Mouse (Mus musculus): Measurements from ENCODE around the gene Cd207. TPM values are rescaled to one million over a fixed set of nuclear protein-coding genes. Genes with fewer than 3 reads are reported as not detected.
"Not testable (repeated sequence)": the region's sequence is repeated elsewhere in the genome, so short reads cannot be mapped to it uniquely, and the experiment has no call there.

Cd207 gene
- total RNA-seq, 2 experiments from 2014 or later, result not detected

- no peak for DNase-seq (ENCODE audit: low spot score in 2 of 2)
- intact Hi-C loops (cut with DNase I), result no loop called here
Observed at GRCm38 (mm10) chr6:83701001-83701400, 23.3 kb upstream of the Cd207 start.

GRCm38 (mm10) chr6:83699971-83700370 is 22.3 kb upstream of the Cd207 start:
- intact Hi-C loops (cut with DNase I), result no loop called here
- no peak for DNase-seq (ENCODE audit: low spot score in 2 of 2)

DNA sequence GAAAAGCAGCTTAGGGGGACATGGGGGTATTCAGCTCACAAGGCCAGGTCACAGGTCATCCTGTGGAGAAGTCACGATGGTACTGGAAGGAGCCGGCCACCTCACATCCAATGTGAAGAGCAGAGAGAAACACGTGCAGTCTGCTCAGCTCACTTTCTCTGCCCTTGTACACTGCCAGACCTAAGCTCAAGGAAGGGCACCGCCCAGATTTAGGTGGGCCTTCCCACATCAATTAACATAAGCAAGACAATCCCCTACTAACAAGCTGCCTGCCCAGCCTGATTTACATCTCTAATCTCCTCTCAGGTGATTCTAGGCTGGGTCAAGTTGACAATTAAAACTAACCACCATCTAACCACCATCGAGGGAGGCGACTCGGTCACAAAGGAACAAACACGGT is 20.3 kb upstream of the Cd207 start:
- no peak for DNase-seq (ENCODE audit: low spot score in 2 of 2)
- intact Hi-C loops (cut with DNase I), result no loop called here

- no peak for DNase-seq (ENCODE audit: low spot score in 2 of 2)
- intact Hi-C loops (cut with DNase I), result no loop called here
Observed at GRCm38 (mm10) chr6:83696684-83697083, 19.0 kb upstream of the Cd207 start.

DNA sequence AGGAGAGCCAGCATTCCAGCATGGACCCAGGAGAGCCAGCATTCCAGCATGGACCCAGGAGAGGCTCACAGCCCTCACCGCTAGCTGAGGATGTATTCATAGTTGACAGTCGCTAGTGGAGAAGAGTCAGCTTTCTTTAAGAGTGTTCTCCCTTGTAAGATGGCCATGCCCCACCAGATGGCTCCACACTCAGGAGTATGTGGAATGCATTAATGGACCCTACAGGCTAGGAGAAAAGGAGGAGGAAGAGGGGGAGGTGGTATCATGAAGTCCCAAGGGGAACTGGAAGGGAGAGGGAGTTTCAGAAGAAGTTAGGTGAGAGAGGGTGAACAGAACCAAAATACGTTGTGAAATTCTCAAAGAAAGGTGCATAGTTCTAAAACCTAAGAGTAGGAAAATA is 18.1 kb upstream of the Cd207 start:
- no peak for DNase-seq (ENCODE audit: low spot score in 2 of 2)
- intact Hi-C loops (cut with DNase I), result no loop called here

DNA sequence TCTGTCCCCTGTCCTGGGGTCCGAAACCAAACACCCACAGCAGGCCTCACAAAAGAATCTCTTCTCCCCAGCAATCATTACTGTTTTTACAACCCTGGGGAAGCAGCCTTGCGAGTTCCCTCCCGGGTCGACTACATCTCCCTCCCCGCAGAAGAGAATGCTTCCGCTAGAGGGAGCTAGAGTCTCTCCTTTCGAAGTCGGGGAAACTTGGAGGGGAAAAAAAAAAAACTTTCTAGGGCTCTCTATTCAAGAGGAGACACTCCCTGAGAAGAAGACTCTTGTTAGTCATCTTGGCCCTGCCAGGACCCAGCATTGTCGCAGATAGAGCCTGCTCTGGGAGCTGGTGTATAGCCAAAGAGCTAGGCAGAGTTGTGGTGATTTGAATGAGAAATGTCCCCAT is 16.2 kb upstream of the Cd207 start:
- intact Hi-C loops (cut with DNase I), result loop anchor here (5.0 kb wide), 1 partner anchor 38 kb away; no protein-coding TSS in a partner anchor
- peak; percentile 35 to 64 for DNase-seq (ENCODE audit: low spot score in 2 of 2)

- intact Hi-C loops (cut with DNase I), result loop anchor here (5.0 kb wide), 1 partner anchor 39 kb away; no protein-coding TSS in a partner anchor
- no peak for DNase-seq (ENCODE audit: low spot score in 2 of 2)
Observed at GRCm38 (mm10) chr6:83692962-83693361, 15.3 kb upstream of the Cd207 start.

DNA sequence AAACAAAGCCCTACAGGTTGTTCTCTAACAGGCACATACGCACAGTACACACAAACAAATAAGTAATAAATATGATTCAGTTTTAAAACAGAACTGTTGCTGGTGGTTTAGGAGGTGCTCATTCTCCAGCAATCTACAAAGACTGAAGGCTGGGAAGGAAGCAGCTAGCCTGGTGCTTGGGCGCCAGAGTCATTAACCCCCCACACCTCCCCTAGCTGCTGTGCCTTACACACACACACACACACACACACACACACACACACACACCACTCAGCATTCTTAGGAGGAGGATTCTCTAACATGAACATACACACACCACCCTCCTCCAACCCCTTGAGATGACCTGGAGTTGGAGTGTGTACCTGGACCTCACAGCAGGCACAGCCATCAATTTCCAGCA is 13.3 kb upstream of the Cd207 start:
- no peak for DNase-seq (ENCODE audit: low spot score in 2 of 2)
- intact Hi-C loops (cut with DNase I), result loop anchor here (2.0 to 5.0 kb wide), 2 partner anchors 41 to 60 kb away; no protein-coding TSS in a partner anchor

GRCm38 (mm10) chr6:83690277-83690676 is 12.6 kb upstream of the Cd207 start:
- intact Hi-C loops (cut with DNase I), result loop anchor here (2.0 to 5.0 kb wide), 2 partner anchors 42 to 61 kb away; no protein-coding TSS in a partner anchor

DNA sequence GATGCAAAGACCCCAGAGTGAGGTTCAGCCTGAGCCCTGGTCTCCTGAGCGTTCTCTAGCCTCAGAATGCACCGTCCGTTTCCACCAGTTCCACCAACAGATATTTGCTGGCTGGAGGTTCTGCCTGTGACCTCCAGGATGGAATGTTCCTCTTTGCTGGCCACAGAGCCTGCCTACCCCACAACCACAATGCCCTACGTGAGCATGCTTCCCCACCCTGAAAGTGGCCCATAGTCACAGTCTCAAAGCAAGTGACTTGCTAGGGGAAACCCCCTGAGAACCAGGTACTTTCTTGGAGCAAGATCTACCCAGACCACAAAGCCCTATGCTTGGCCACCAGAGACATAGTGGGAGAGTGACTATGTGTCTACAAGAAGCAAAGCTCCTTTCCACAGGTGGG is 11.7 kb upstream of the Cd207 start:
- intact Hi-C loops (cut with DNase I), result no loop called here

More at GRCm38 (mm10) chr6:83690277-83690676, 12.6 kb upstream of the Cd207 start:
- DNase-seq (ENCODE audit: low spot score in 2 of 2), result peak; percentile 32 to 39

GRCm38 (mm10) chr6:83673395-83673794 is 4.3 kb downstream of the Cd207 start:
- intact Hi-C loops (cut with DNase I), result loop anchor here (1.0 to 5.0 kb wide), 2 partner anchors 90 to 321 kb away; no protein-coding TSS in a partner anchor
- DNase-seq (ENCODE audit: low spot score in 2 of 2), result peak; percentile 82 to 84

More for the DNA sequence above, 11.7 kb upstream of the Cd207 start:
- DNase-seq (ENCODE audit: low spot score in 2 of 2), result no peak

- intact Hi-C loops (cut with DNase I), result no loop called here
- no peak for DNase-seq (ENCODE audit: low spot score in 2 of 2)
Observed at GRCm38 (mm10) chr6:83665009-83665408, 12.6 kb downstream of the Cd207 start.

DNA sequence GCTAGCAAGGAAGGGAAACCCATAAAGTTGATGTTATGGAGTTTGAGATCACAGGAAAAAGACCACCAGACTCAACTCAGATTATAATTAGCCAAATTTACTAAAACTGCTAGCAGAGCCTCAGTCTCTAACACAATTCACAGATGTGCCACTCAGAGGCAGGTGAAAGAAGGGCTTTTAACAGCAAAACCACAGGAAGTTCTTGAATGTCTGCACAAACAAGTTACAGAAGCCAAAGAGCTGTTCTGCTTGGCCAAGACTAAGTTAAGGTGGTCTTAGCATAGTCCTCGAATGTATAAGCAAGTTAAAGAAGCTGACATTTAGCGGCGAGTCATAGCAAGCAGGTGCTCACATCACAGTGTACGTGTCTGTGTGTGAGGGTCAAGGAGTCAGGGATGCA is 16.8 kb downstream of the Cd207 start:
- DNase-seq (ENCODE audit: low spot score in 2 of 2), result no peak
- intact Hi-C loops (cut with DNase I), result no loop called here

- DNase-seq (ENCODE audit: low spot score in 2 of 2), result no peak
- intact Hi-C loops (cut with DNase I), result no loop called here
Observed at GRCm38 (mm10) chr6:83656087-83656486, 21.6 kb downstream of the Cd207 start, which contains the start of gene Clec4f. TSS of gene Clec4f (minus strand) at chr6:83656187.

GRCm38 (mm10) chr6:83646715-83647114 is 30.9 kb downstream of the Cd207 start:
- intact Hi-C loops (cut with DNase I), result no loop called here

GRCm38 (mm10) chr6:83635329-83635728 is 42.3 kb downstream of the Cd207 start:
- DNase-seq (ENCODE audit: low spot score in 2 of 2), result no peak
- intact Hi-C loops (cut with DNase I), result no loop called here

More at GRCm38 (mm10) chr6:83646715-83647114, 30.9 kb downstream of the Cd207 start:
- no peak for DNase-seq (ENCODE audit: low spot score in 2 of 2)

GRCm38 (mm10) chr6:83634631-83635030 is 43.0 kb downstream of the Cd207 start:
- intact Hi-C loops (cut with DNase I); DNase-seq (ENCODE audit: low spot score in 2 of 2): not testable (repeated sequence)

DNA sequence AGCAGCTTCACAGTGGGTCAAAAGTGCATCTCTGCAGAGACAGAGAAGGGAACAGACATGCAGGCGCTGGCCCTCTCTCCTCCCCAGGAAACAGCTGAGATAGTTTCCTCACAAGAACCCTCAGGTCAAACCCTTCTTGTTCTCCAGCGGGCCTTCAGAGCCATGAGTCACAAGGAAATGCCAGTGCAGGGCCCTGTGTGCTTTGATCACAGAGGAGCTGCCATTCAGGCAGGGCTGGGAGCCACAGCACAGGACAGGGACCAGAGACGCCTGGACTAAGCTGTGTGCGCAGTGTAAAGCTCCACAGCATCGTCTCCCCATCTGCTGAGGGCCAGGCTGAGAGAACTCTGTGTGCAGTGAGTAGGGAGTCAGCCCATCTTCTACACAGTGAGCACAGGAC is 43.6 kb downstream of the Cd207 start:
- DNase-seq (ENCODE audit: low spot score in 2 of 2); intact Hi-C loops (cut with DNase I): not testable (repeated sequence)

DNA sequence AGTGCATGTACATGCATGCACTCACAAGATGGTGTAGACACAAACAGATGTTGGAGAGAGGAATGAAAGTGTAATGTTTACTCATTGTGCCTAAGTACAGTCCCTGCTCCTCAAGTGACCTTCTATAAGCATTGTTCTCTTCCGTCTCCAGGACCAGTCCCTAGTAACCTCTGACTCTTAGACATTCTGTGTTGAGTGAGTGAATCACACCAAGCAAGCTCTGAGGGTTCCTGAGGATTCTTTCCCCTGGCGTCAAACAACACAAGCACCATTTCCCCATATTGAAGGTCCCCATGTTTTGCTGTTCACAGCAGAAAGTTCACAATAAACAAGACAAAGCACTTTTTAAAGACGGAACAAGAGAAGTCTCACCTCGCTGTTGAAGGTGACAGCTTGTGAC is 45.8 kb downstream of the Cd207 start:
- no peak for DNase-seq (ENCODE audit: low spot score in 2 of 2)
- intact Hi-C loops (cut with DNase I), result no loop called here

- no peak for DNase-seq (ENCODE audit: low spot score in 2 of 2)
- intact Hi-C loops (cut with DNase I), result no loop called here
Observed at GRCm38 (mm10) chr6:83626781-83627180, 50.9 kb downstream of the Cd207 start.
